Mouse (Mus musculus): ENCODE results near the gene Rprm.
A peak's percentile ranks its signal among the peaks of the same experiment; 100 is the strongest.

Gene Rprm

GRCm38 (mm10) chr2:54085430-54086087 is at the start of gene Rprm:
TSS of gene Rprm (minus strand) at chr2:54085552.
- peak; percentile 95 for DNase-seq (ENCODE audit: inconsistent ontology term)

GRCm38 (mm10) chr2:54119305-54119704 is 34.0 kb upstream of the Rprm start:
- DNase-seq (ENCODE audit: inconsistent ontology term): no peak

- DNase-seq (ENCODE audit: inconsistent ontology term): peak; percentile 36
Observed at GRCm38 (mm10) chr2:54118881-54119280, 33.5 kb upstream of the Rprm start.

- DNase-seq (ENCODE audit: inconsistent ontology term): no peak
Observed at GRCm38 (mm10) chr2:54111294-54111693, 25.9 kb upstream of the Rprm start.

GRCm38 (mm10) chr2:54106232-54106726 is 20.9 kb upstream of the Rprm start:
- no peak for DNase-seq (ENCODE audit: inconsistent ontology term)

GRCm38 (mm10) chr2:54099939-54100338 is 14.6 kb upstream of the Rprm start:
- no peak for DNase-seq (ENCODE audit: inconsistent ontology term)

- DNase-seq (ENCODE audit: inconsistent ontology term): peak; percentile 54
Observed at GRCm38 (mm10) chr2:54092616-54093015, 7.3 kb upstream of the Rprm start.

- DNase-seq (ENCODE audit: inconsistent ontology term): peak; percentile 76
Observed at GRCm38 (mm10) chr2:54086254-54086653, 902 bp upstream of the Rprm start.

- no peak for DNase-seq (ENCODE audit: inconsistent ontology term)
Observed at GRCm38 (mm10) chr2:54084737-54085429, 469 bp downstream of the Rprm start.

GRCm38 (mm10) chr2:54083861-54084736 is 1.3 kb downstream of the Rprm start:
- DNase-seq (ENCODE audit: inconsistent ontology term): peak; percentile 66

GRCm38 (mm10) chr2:54078961-54079360 is 6.4 kb downstream of the Rprm start:
- no peak for DNase-seq (ENCODE audit: inconsistent ontology term)

GRCm38 (mm10) chr2:54071526-54071925 is 13.8 kb downstream of the Rprm start:
- no peak for DNase-seq (ENCODE audit: inconsistent ontology term)

GRCm38 (mm10) chr2:54062421-54062820 is 22.9 kb downstream of the Rprm start:
- no peak for DNase-seq (ENCODE audit: inconsistent ontology term)

- no peak for DNase-seq (ENCODE audit: inconsistent ontology term)
Observed at GRCm38 (mm10) chr2:54061039-54061438, 24.3 kb downstream of the Rprm start.

Measured in Muller cell, postnatal 12 days (primary cell).